Mouse (Mus musculus): ENCODE results near the gene Slc44a5.

DNA sequence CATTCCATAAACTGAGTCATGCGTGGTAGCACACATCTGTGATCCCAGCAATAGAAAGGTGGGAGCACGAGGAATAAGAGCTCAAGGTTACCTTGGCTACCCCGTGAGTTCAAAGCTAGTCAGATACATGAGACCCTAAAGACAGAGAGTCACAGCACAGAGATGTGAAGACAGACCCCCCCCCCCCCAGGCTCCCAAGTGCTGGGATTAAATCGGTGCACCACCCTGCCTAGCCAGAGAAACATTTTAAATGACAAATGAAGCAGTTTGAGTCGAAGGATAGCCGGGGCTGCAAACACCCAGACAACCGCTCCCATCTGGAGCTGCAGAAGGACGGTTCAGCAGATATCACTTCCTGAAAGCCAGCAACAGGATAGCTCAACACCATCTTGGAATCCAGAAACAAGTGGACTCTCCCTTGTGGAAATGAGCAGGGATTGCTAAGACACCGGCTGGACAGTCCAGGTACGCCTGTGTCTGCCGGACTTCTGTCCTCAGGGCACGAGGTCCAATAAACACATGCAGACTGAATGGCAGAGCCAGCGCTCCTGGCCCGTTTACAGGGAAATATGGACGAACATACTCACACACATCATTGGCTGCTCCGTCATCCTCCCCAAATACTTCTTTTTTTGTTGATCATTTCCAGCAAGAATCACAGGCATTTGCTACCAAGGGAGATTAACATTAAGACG, 36.0 kb upstream of the Slc44a5 start:
- no peak for TF ChIP-seq CTCF (IDR thresholded peaks at IDR 0.05; ENCODE audit: extremely low read depth, insufficient read depth, insufficient read length, insufficient replicate concordance)
- no peak for TF ChIP-seq POLR2A (IDR thresholded peaks at IDR 0.05; ENCODE audit: low read depth, low read length)

Data from spleen, adult 2 months (tissue).